Mouse (Mus musculus) c-Kit-negative CD71-positive TER-119-positive erythroid progenitor cells, embryonic 14.5 days (primary cell): Measurements from ENCODE around the gene Grn.

ENCODE experiments used
- DNase-seq: peaks from one replicate; pipeline ENCODE4 v3.0.0-alpha.2; 2013; ENCODE audit warnings: low read depth, low spot score

Gene Grn

DNA sequence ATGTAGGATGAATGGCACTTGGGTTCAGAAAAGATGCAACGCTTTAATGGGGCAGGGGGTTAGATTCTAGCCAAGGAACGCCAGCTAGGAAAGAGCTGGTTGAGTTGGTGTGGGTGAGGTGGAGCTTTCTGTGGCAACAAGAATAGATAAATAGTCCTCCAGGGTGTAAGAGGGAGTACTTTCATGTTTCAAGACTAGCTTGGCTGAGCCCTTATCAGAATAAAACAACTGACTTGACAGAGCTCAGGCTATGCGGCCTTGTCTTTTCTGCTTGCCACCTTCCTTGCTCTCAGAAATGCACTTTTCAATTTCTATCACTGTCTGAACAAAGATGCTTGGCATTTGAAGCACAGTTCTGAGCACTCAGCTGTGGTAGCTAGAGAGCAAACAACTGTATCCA lies 44.9 kb downstream of the Grn start:
- no peak for DNase-seq

DNA sequence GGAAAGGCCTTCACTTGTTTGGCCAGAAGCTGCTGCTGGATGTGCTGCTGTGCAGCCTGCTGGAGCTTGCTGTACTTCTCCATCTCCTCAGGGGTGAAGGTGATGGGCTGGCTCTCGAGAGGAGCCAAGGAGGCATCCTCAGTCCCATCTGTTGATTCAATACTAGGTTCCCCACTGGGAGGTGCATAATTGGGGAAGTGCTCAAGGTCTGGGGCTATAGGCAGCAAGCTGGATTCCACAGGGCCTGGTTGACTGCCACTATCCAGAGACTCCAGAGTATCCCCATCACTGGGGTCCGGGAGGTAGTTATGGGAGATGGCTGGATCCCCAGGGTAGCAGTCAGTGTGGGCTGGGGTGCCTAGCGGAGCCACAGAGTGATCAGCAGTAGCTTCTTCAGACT lies 48.6 kb downstream of the Grn start:
- no peak for DNase-seq

DNA sequence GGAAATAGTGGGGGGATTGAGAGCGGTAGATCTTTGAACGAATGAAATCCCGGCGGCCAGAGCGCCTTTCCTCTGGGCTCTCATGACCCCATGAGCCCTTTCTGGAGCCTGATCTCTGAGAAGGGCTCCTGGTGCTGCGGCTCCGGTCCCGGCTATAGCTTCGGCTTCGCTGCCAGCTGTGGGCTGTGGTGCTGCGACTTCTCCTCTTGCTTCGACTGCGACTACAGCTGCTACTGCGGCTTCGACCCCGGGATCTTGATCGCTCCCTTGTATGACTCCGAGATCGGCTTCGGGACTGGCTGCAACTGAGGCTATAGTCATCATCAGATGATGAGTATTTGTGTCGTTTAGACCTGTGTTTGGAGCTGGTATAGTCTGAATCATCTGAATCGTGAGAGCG lies 49.5 kb downstream of the Grn start:
- no peak for DNase-seq

DNA sequence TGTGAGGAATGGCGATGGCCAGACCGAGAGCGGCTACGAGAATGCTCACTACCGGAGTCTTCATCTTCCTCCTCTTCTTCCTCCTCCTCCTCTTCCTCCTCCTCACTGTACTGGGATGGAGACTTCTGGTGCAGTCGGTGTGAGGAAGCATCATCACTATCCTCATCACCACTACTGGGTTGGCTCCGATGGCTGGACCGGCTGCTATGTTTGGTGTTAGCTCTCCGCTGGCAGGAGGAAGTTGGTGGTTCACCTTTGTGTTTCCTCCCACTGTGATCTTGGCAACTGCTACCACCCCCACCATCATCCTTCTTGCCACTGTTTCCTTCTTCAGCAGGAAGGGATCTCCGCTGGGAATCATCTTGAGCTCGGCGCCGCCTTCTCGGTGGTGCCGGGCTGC lies 50.0 kb downstream of the Grn start:
- no peak for DNase-seq

DNA sequence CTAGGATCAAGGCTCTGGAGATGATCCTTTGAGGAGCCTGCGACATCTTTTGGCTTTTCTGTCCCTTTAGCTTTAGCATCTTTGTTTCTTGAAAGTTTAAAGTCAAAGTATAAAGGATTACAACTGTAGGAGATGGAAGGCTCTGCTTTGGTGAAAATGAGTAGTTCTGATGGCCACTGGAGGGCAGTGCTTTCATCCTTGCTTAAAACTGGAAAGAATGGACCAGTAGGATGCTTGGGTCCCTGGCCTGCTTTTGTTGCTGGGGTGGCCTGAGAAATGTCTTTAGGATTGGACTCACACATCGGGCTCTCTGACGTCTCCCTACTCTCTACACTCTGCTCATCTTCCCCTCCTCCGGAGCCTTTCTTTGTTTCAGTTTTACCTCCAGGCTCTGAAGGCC lies 50.8 kb downstream of the Grn start:
- no peak for DNase-seq

DNA sequence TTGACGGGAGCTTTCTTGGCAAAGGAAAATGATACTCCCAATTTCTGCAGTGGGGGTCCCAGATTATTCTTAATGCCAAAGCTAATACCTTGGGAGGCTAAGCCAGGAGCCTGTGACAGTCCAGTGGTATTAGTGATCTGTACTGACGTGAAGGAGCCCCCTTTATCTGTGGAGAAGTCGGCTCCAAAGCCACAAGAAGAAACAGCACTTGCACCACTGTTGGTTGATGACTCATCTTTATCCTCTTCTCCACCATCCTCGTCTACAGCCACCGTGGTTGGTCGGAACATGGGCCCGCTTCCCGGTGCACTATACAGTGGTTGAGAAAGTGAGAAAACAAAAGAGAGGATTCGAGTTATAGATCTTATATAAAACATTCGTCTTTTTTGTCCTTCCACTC lies 51.7 kb downstream of the Grn start:
- DNase-seq = no peak
